Mouse (Mus musculus) lung, adult 18-20 months (tissue): ENCODE data around the gene Pmepa1.
A peak's percentile ranks its signal among the peaks of the same experiment; 100 is the strongest.

Source experiments
- DNase-seq, 2 experiments: peaks; one replicate each; pipeline ENCODE4 v3.0.0; 2022; ENCODE audit warnings: mixed read lengths in 2 of 2

The Pmepa1 gene

GRCm38 (mm10) chr2:173253761-173254662 lies 22.3 kb downstream of the Pmepa1 start:
- DNase-seq = peak; percentile 26 to 44

- DNase-seq = no peak
These were observed 24.7 kb downstream of the Pmepa1 start for GRCm38 (mm10) chr2:173251675-173252074.

GRCm38 (mm10) chr2:173251133-173251532 lies 25.2 kb downstream of the Pmepa1 start:
- DNase-seq = no peak

- DNase-seq = peak; percentile 46 to 69
These were observed 25.9 kb downstream of the Pmepa1 start for GRCm38 (mm10) chr2:173250411-173250810.

GRCm38 (mm10) chr2:173249965-173250364 lies 26.4 kb downstream of the Pmepa1 start:
- no peak for DNase-seq

GRCm38 (mm10) chr2:173249386-173249785 lies 26.9 kb downstream of the Pmepa1 start:
- no peak for DNase-seq

- DNase-seq = no peak
These were observed 27.5 kb downstream of the Pmepa1 start for GRCm38 (mm10) chr2:173248822-173249221.

- DNase-seq = no peak
These were observed 28.4 kb downstream of the Pmepa1 start for GRCm38 (mm10) chr2:173247911-173248310.

- DNase-seq = no peak
These were observed 29.1 kb downstream of the Pmepa1 start for GRCm38 (mm10) chr2:173247197-173247596.

- DNase-seq = no peak
These were observed 29.6 kb downstream of the Pmepa1 start for GRCm38 (mm10) chr2:173246688-173247087.

- DNase-seq = no peak
These were observed 31.1 kb downstream of the Pmepa1 start for GRCm38 (mm10) chr2:173245258-173245657.

GRCm38 (mm10) chr2:173244108-173244507 lies 32.2 kb downstream of the Pmepa1 start:
- no peak for DNase-seq

GRCm38 (mm10) chr2:173243616-173244015 lies 32.7 kb downstream of the Pmepa1 start:
- DNase-seq = no peak

GRCm38 (mm10) chr2:173242874-173243273 lies 33.5 kb downstream of the Pmepa1 start:
- no peak for DNase-seq

GRCm38 (mm10) chr2:173240738-173241137 lies 35.6 kb downstream of the Pmepa1 start:
- DNase-seq = no peak

- DNase-seq = no peak
These were observed 37.8 kb downstream of the Pmepa1 start for GRCm38 (mm10) chr2:173238522-173238921.

- no peak for DNase-seq
These were observed 40.6 kb downstream of the Pmepa1 start for GRCm38 (mm10) chr2:173235435-173236332.

- DNase-seq = no peak
These were observed 43.6 kb downstream of the Pmepa1 start for GRCm38 (mm10) chr2:173232766-173233099.

- peak; percentile 24 to 44 for DNase-seq
These were observed 44.1 kb downstream of the Pmepa1 start for GRCm38 (mm10) chr2:173232065-173232765.

- DNase-seq = peak; percentile 84 to 88
These were observed 46.6 kb downstream of the Pmepa1 start for GRCm38 (mm10) chr2:173229578-173230224.

GRCm38 (mm10) chr2:173228567-173228966 lies 47.8 kb downstream of the Pmepa1 start:
- DNase-seq = no peak

GRCm38 (mm10) chr2:173226792-173227191 lies 49.5 kb downstream of the Pmepa1 start:
- no peak for DNase-seq
